Mouse (Mus musculus): ENCODE data around the gene Lmln. TPM values are rescaled to one million over a fixed set of nuclear protein-coding genes. Genes with fewer than 3 reads are reported as not detected.
"Not testable (repeated sequence)": the region's sequence is repeated elsewhere in the genome, so short reads cannot be mapped to it uniquely, and the experiment has no call there.

The Lmln gene
- total RNA-seq, 2 experiments from 2014 or later: 15.2 to 18.5 TPM

DNA sequence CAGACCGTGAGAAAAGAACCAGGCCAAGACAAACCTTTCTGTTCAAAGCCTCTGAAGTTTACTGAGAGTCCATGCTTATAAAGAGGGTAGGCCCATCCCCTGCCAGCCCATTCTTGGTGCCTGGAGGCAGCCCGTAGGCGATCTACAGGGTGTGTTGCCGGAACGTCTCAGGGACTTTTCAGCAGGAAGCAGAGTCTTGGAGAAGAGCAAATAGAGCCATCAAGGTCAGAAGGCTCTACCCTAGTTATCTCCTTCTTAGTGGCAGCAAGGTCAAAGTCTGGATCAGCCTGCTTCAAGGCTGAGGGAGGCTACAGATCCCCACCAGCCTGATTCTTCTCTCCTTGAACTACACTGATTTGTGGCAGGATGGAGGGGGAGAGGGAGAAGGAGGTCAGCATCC is 114.5 kb downstream of the Lmln start:
- not testable (repeated sequence) for DNase-seq (ENCODE audit: low spot score in 2 of 2)

Small RNA genes lying within 50 kb of the gene (microRNA-seq; reads per million reads assigned to microRNA genes)
- gene Gm22231: 0 reads per million in 2 experiments
- gene Mir1947: 4.2 to 4.7 reads per million in 2 experiments

Other genes starting within 250 kb of the Lmln start
- 100 to 1,000 TPM; 108 to 113 TPM for gene Fyttd1, start 185.0 kb upstream of the Lmln start, total RNA-seq (2021)
- 10 to 100 TPM; 56.7 to 57.1 TPM for gene Rubcn, start 184.8 kb upstream of the Lmln start, total RNA-seq (2021)
- 10 to 100 TPM; 37.3 to 39.6 TPM for gene Lrch3, start 148.4 kb upstream of the Lmln start, total RNA-seq (2021)
- gene Iqcg, start 6.3 kb upstream of the Lmln start, total RNA-seq (2021): 1 to 10 TPM; 3.8 to 7.0 TPM
- gene Rpl35a, start 6.1 kb upstream of the Lmln start, total RNA-seq (2021): 100 to 1,000 TPM; 342 to 348 TPM
- gene Osbpl11, start 122.5 kb downstream of the Lmln start, total RNA-seq (2021): 10 to 100 TPM; 20.1 to 20.7 TPM
- gene Snx4, start 188.9 kb downstream of the Lmln start, total RNA-seq (2021): 10 to 100 TPM; 28.0 to 28.6 TPM

All from layer of hippocampus, adult 18-20 months (tissue).